Mouse (Mus musculus) lung, postnatal 14 days (tissue): Measurements from ENCODE around the gene Gm9936.
A peak's percentile ranks its signal among the peaks of the same experiment; 100 is the strongest.

Source experiments
- DNase-seq: peaks from one replicate; pipeline ENCODE4 v3.0.0; 2021

The Gm9936 gene

GRCm38 (mm10) chr5:114836886-114837285 lies 21.6 kb downstream of the Gm9936 start:
- no peak for DNase-seq

- DNase-seq, result no peak
Observed at GRCm38 (mm10) chr5:114829740-114830139, 28.7 kb downstream of the Gm9936 start.

- no peak for DNase-seq
Observed at GRCm38 (mm10) chr5:114827427-114827826, 31.1 kb downstream of the Gm9936 start.

GRCm38 (mm10) chr5:114825978-114826691 lies 32.3 kb downstream of the Gm9936 start:
- peak; percentile 71 for DNase-seq

- DNase-seq, result peak; percentile 58
Observed at GRCm38 (mm10) chr5:114824197-114824596, 34.3 kb downstream of the Gm9936 start.

GRCm38 (mm10) chr5:114822796-114823688 lies 35.4 kb downstream of the Gm9936 start, which contains the start of gene 1500011B03Rik:
TSS of gene 1500011B03Rik (minus strand) at chr5:114823468.
- DNase-seq, result peak; percentile 68

GRCm38 (mm10) chr5:114818124-114818523 lies 40.4 kb downstream of the Gm9936 start:
- no peak for DNase-seq

- DNase-seq, result no peak
Observed at GRCm38 (mm10) chr5:114816599-114816998, 41.9 kb downstream of the Gm9936 start.

GRCm38 (mm10) chr5:114813525-114814181 lies 44.8 kb downstream of the Gm9936 start:
- peak; percentile 84 for DNase-seq

GRCm38 (mm10) chr5:114809826-114810225 lies 48.7 kb downstream of the Gm9936 start:
- DNase-seq, result no peak

GRCm38 (mm10) chr5:114809181-114809756 lies 49.2 kb downstream of the Gm9936 start:
- no peak for DNase-seq

GRCm38 (mm10) chr5:114808385-114808784 lies 50.1 kb downstream of the Gm9936 start:
- DNase-seq, result no peak

GRCm38 (mm10) chr5:114807893-114808292 lies 50.6 kb downstream of the Gm9936 start:
- DNase-seq, result no peak

GRCm38 (mm10) chr5:114807468-114807867 lies 51.0 kb downstream of the Gm9936 start:
- DNase-seq, result no peak

GRCm38 (mm10) chr5:114807063-114807462 lies 51.4 kb downstream of the Gm9936 start:
- no peak for DNase-seq

- DNase-seq, result no peak
Observed at GRCm38 (mm10) chr5:114806636-114807035, 51.8 kb downstream of the Gm9936 start.
